Mouse (Mus musculus) heart, postnatal 0 days (tissue): ENCODE measurements around the gene 1110051M20Rik.

Experiments
- CTCF ChIP-seq: IDR thresholded peaks from 2 replicates; pipeline ENCODE4 v1.5.1; 2016; ENCODE audit warnings: antibody characterized with exemption, control low read depth, low read depth
- EP300 ChIP-seq: IDR thresholded peaks from 2 replicates; pipeline ENCODE4 v1.6.1; 2016; ENCODE audit warnings: antibody characterized with exemption, low read depth

DNA sequence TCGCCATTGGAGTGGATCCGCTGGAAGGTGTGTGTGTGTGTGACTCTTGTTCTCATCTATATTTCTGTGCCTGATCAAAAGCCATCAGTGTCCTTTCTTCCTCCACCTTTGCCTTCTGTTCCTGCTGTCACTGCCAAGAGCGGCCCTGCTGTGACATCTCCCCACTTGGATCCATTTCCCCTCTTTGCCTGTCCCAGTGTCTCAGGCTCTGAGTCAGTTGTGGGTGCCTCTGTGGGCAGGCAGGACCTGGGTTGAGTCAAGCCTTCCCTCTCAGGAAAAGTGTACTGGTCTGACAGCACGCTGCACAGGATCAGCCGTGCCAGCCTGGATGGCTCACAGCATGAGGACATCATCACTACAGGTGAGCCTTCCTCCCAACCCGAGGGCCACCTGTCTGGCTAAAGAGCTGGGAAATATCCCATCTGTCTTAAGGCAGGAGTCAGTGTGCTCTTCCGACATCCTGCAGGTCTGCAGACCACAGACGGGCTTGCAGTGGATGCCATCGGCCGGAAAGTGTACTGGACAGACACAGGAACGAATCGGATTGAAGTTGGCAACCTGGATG, 47.6 kb upstream of the 1110051M20Rik start:
- TF ChIP-seq CTCF (no peak), EP300 (no peak)
